ENCODE assay signal across 10 mouse cellular contexts in the genomic region with DNA sequence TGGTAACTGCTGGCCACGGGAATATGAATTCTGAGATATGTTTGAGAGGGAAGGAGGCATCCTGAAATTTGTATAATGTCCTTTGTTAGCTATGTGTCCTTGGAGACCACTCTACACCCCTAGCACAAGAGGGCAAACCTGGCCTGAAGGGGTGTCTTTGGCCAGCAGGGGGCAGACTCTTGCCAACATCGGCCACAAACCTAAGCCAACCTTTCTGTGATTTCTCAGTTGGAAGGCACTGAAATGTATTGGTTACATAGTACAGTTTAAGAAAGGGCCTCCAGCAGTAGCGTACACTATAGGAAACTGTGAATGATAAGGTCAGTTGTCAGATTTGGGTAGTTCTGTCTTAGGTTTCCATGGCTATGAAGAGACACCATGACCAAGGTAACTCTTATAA. TPM values are rescaled to one million over a fixed set of nuclear protein-coding genes. Genes with fewer than 3 reads are reported as not detected.
DNase-seq lines count a peak whose midpoint lies in the region; ATAC-seq and TF ChIP-seq lines count a peak whose summit lies in the region.
"Had no signal": no experiment of that assay in that cellular context is flagged by ENCODE, and none has a peak within 500 bp of the region (broad histone marks: within the 10 kb centered on the region; RNA-seq: fewer than 3 reads in every experiment).

No protein-coding gene starts in this region.

- no peak overlapping the region for H3K4me2 ChIP-seq in forebrain, embryonic 14.5 days (ENCODE audit: low read length)
- H3K4me2 ChIP-seq in forebrain, embryonic 12.5 days: no peak overlapping the region
- H3K4me2 ChIP-seq in liver, embryonic 12.5 days: no peak overlapping the region
- H3K4me2 ChIP-seq: heart, embryonic 13.5 days had no signal

- TF ChIP-seq POLR2A in liver, adult 2 months (IDR thresholded peaks at IDR 0.05; ENCODE audit: extremely low read depth, insufficient read depth, low read length): no peak

- WGBS in forebrain, embryonic 14.5 days: 44% methylated on average over 3 of the region's 3 CpGs
- WGBS in forebrain, embryonic 12.5 days: 45% methylated on average over 3 of the region's 3 CpGs
- WGBS in liver, adult 2 months: 31% methylated on average over 3 of the region's 3 CpGs
- 12% methylated on average over 3 of the region's 3 CpGs for WGBS in liver, embryonic 12.5 days (ENCODE audit: insufficient replicate concordance)

- peak; percentile 88 for TF ChIP-seq CTCF in liver, adult 2 months (IDR thresholded peaks at IDR 0.05; ENCODE audit: low read depth, low read length)

- no peak overlapping the region for H3K27ac ChIP-seq in forebrain, embryonic 14.5 days (ENCODE audit: low read depth, low read length)
- no peak overlapping the region for H3K27ac ChIP-seq in forebrain, embryonic 12.5 days
- H3K27ac ChIP-seq in liver, adult 2 months (replicated peaks; ENCODE audit: insufficient read depth, low read depth, low read length): no peak overlapping the region
- no peak overlapping the region for H3K27ac ChIP-seq in liver, embryonic 12.5 days
- H3K27ac ChIP-seq: heart, embryonic 13.5 days had no signal

- ATAC-seq in forebrain, embryonic 14.5 days: no peak
- no peak for ATAC-seq in forebrain, embryonic 12.5 days (ENCODE audit: low FRiP score)
- ATAC-seq in liver, embryonic 12.5 days: no peak
- ATAC-seq in activated CD4-positive, CD25-positive, alpha-beta regulatory T cell, adult 4 months: peak; percentile 74
- ATAC-seq in megakaryocyte-erythroid progenitor cell, adult 5-6 weeks (replicated peaks; ENCODE audit: low FRiP score, low TSS enrichment, poor library complexity, severe bottlenecking): peak; percentile 54; the same call in 1 of the 2 replicates

- peaks cover 7% of the 10 kb centered on the region; the same call in 1 of the 2 replicates for H3K4me1 ChIP-seq in forebrain, embryonic 14.5 days (ENCODE audit: control insufficient read depth, insufficient read depth, low read length)
- H3K4me1 ChIP-seq in forebrain, embryonic 12.5 days: peaks cover 15% of the 10 kb centered on the region
- no peaks in the 10 kb centered on the region for H3K4me1 ChIP-seq in liver, adult 2 months (ENCODE audit: control insufficient read depth, insufficient read depth, low read length)
- peaks cover 17% of the 10 kb centered on the region for H3K4me1 ChIP-seq in liver, embryonic 12.5 days

- H3K9me3 ChIP-seq in forebrain, embryonic 14.5 days (replicated peaks; ENCODE audit: control insufficient read depth, low read length): no peaks in the 10 kb centered on the region
- no peaks in the 10 kb centered on the region for H3K9me3 ChIP-seq in forebrain, embryonic 12.5 days
- H3K9me3 ChIP-seq in liver, embryonic 12.5 days (replicated peaks): no peaks in the 10 kb centered on the region
- H3K9me3 ChIP-seq: heart, embryonic 13.5 days had no signal

- no peak overlapping the region for H3K4me3 ChIP-seq in forebrain, embryonic 14.5 days (ENCODE audit: low read depth, low read length)
- H3K4me3 ChIP-seq in forebrain, embryonic 12.5 days (replicated peaks): no peak overlapping the region
- H3K4me3 ChIP-seq in liver, adult 2 months (ENCODE audit: insufficient read depth, low read depth, low read length): no peak overlapping the region
- no peak overlapping the region for H3K4me3 ChIP-seq in liver, embryonic 12.5 days
- H3K4me3 ChIP-seq: heart, embryonic 13.5 days; megakaryocyte, embryonic 14.5 days had no signal

- no peaks in the 10 kb centered on the region for H3K36me3 ChIP-seq in forebrain, embryonic 14.5 days (ENCODE audit: control insufficient read depth, insufficient read depth, low read length)
- H3K36me3 ChIP-seq in forebrain, embryonic 12.5 days (replicated peaks): no peaks in the 10 kb centered on the region
- no peaks in the 10 kb centered on the region for H3K36me3 ChIP-seq in liver, adult 2 months (ENCODE audit: control insufficient read depth, insufficient read depth, low read length)
- no peaks in the 10 kb centered on the region for H3K36me3 ChIP-seq in liver, embryonic 12.5 days
- H3K36me3 ChIP-seq: heart, embryonic 13.5 days had no signal

- H3K27me3 ChIP-seq in forebrain, embryonic 14.5 days (replicated peaks; ENCODE audit: control insufficient read depth, insufficient read depth, low read length): no peaks in the 10 kb centered on the region
- H3K27me3 ChIP-seq in forebrain, embryonic 12.5 days: no peaks in the 10 kb centered on the region
- H3K27me3 ChIP-seq in liver, adult 2 months (ENCODE audit: control insufficient read depth, insufficient read depth, low read length): no peaks in the 10 kb centered on the region
- peaks cover 12% of the 10 kb centered on the region; the same call in 1 of the 2 replicates for H3K27me3 ChIP-seq in liver, embryonic 12.5 days (replicated peaks)

- peak; percentile 62 for DNase-seq in forebrain, embryonic 14.5 days (ENCODE audit: low spot score)
- DNase-seq in liver, adult 2 months (ENCODE audit: extremely low read depth, low read depth, low spot score): peak; percentile 26
- peak; percentile 51 for DNase-seq in forelimb bud, embryonic 11.5 days (ENCODE audit: low read depth, low spot score)
- peak; percentile 46 to 54 for DNase-seq in thymus, adult 18-20 months

- H3K79me2 ChIP-seq in liver, adult 2 months (ENCODE audit: control insufficient read depth, insufficient read depth, low read length): no peaks in the 10 kb centered on the region

- H3K9ac ChIP-seq in forebrain, embryonic 14.5 days (ENCODE audit: low read length): no peak overlapping the region
- no peak overlapping the region for H3K9ac ChIP-seq in forebrain, embryonic 12.5 days
- no peak overlapping the region for H3K9ac ChIP-seq in liver, adult 2 months (ENCODE audit: low read depth, low read length)
- no peak overlapping the region for H3K9ac ChIP-seq in liver, embryonic 12.5 days
- H3K9ac ChIP-seq: heart, embryonic 13.5 days had no signal

RNA-seq across cellular contexts. Expression of a gene that starts 15.0 kb away (rescaled TPM):
- 52.4 and 61.5 TPM in 2 replicates for polyA plus RNA-seq in forebrain, embryonic 14.5 days (2014; fragmentation: Nextera tagmentation; extraction: Ambion mirVana)
- 45.7 and 47.7 TPM in 2 replicates for polyA plus RNA-seq in forebrain, embryonic 12.5 days (2016; fragmentation: Nextera tagmentation; extraction: Ambion mirVana)
- 0.74 and 0.94 TPM in 2 replicates for total RNA-seq in liver, adult 2 months (2014; rRNA removed)
- 0.82 and 1.5 TPM in 2 replicates for polyA plus RNA-seq in liver, adult 2 months (2012; rRNA removed)
- 2.9 and 3.6 TPM in 2 replicates for polyA plus RNA-seq in liver, embryonic 12.5 days (2016; fragmentation: Nextera tagmentation; extraction: Ambion mirVana)
- polyA plus RNA-seq in activated CD4-positive, CD25-positive, alpha-beta regulatory T cell, adult 4 months (2017; shearing (Covaris generic)): 10 to 100 TPM; 26.6 to 31.2 TPM
- total RNA-seq in megakaryocyte-erythroid progenitor cell, adult 5-6 weeks (2014; fragmentation: Nextera tagmentation): 13.7 and 21.6 TPM in 2 replicates
- 4.0 and 5.7 TPM in 2 replicates for total RNA-seq in megakaryocyte-erythroid progenitor cell, adult 5-6 weeks (2017)

Comparison
In these comparisons a context has a peak if more than half of its experiments do, and no peak if none do; other contexts are left out.
1. ATAC-seq: peak in activated CD4-positive, CD25-positive, alpha-beta regulatory T cell, adult 4 months (single experiment) and megakaryocyte-erythroid progenitor cell, adult 5-6 weeks (single experiment); none in forebrain, embryonic 14.5 days (single experiment), forebrain, embryonic 12.5 days (single experiment) and liver, embryonic 12.5 days (single experiment).
2. Peak in every context shown above with its lines, with median percentiles within 50 percentile points of each other: DNase-seq.